Mouse (Mus musculus) ES-Bruce4 (cell line): ENCODE data around the gene Prss23. TPM values are rescaled to one million over a fixed set of nuclear protein-coding genes. Genes with fewer than 3 reads are reported as not detected.

ENCODE experiments used
- H3K27ac ChIP-seq: 2 replicates; pipeline ENCODE4 v1.5.1; 2012; ENCODE audit warnings: low read length, inconsistent platforms; ENCODE audit not compliant: insufficient read depth
- H3K27me3 ChIP-seq: 2 replicates; pipeline ENCODE4 v1.6.1; 2012; ENCODE audit warnings: mild to moderate bottlenecking, low read length, inconsistent platforms; ENCODE audit not compliant: control insufficient read depth, poor library complexity, insufficient read depth, severe bottlenecking
- H3K36me3 ChIP-seq: 2 replicates; pipeline ENCODE4 v1.6.1; 2012; ENCODE audit warnings: inconsistent platforms, mild to moderate bottlenecking, low read length, moderate library complexity; ENCODE audit not compliant: control insufficient read depth, poor library complexity, insufficient read depth, severe bottlenecking
- H3K4me1 ChIP-seq: one replicate; pipeline ENCODE4 v1.8.1; 2011; ENCODE audit warnings: low read length; ENCODE audit not compliant: control insufficient read depth, insufficient read depth
- H3K4me3 ChIP-seq: 2 replicates; pipeline ENCODE4 v1.5.1; 2011; ENCODE audit warnings: low read depth, mild to moderate bottlenecking, low read length
- H3K9ac ChIP-seq: 2 replicates; pipeline ENCODE4 v1.6.1; 2012; ENCODE audit warnings: low read depth, mild to moderate bottlenecking, inconsistent platforms; ENCODE audit not compliant: poor library complexity, severe bottlenecking
- H3K9me3 ChIP-seq: replicated peaks from 2 replicates; pipeline ENCODE4 v1.6.1; 2012; ENCODE audit warnings: mild to moderate bottlenecking, low read length, inconsistent platforms; ENCODE audit not compliant: control insufficient read depth, poor library complexity, insufficient read depth, severe bottlenecking
- CTCF ChIP-seq: IDR thresholded peaks from one replicate; pipeline ENCODE4 v1.8.1; 2011; ENCODE audit warnings: low read depth, low read length
- EP300 ChIP-seq: IDR thresholded peaks from 2 replicates; pipeline ENCODE4 v1.6.1; 2011; ENCODE audit warnings: low read depth, low read length; ENCODE audit not compliant: insufficient read depth
- POLR2A ChIP-seq: IDR thresholded peaks from one replicate; pipeline ENCODE4 v1.8.1; 2011; ENCODE audit warnings: low read length; ENCODE audit not compliant: insufficient read depth
- polyA plus RNA-seq: library from polyadenylated mRNA; stranded (reverse); fragments of >200 nt; gene quantifications from 2 replicates; pipeline ENCODE4 v1.2.4, GENCODE M21; 2011; ENCODE audit warnings: low read depth; ENCODE audit not compliant: missing spikeins, insufficient read depth, insufficient read length

Prss23 gene
- polyA plus RNA-seq, result 48.4 and 51.3 TPM in 2 replicates

GRCm38 (mm10) chr7:89526731-89527429 is at the start of gene Prss23:
Gene Prss23, minus strand, starts transcription at chr7:89527187.
- Histone ChIP-seq H3K36me3 (no peaks in the 10 kb centered on the region), H3K4me1 (no peaks in the 10 kb centered on the region), H3K27ac (no peak within 1 kb of the TSS), H3K9ac (no peak within 1 kb of the TSS), H3K9me3 (no peaks in the 10 kb centered on the region), H3K27me3 (peaks cover 1% of the 10 kb centered on the region), H3K4me3 (no peak within 1 kb of the TSS)
- TF ChIP-seq POLR2A (no peak), EP300 (no peak), CTCF (no peak)

GRCm38 (mm10) chr7:89576127-89576526 is 49.1 kb upstream of the Prss23 start:
- TF ChIP-seq EP300 (no peak), CTCF (no peak), POLR2A (no peak)
- no peak overlapping the region for H3K4me3 ChIP-seq
- no peak overlapping the region for H3K27ac ChIP-seq
- no peaks in the 10 kb centered on the region for H3K36me3 ChIP-seq
- H3K9me3 ChIP-seq, result peaks cover 5% of the 10 kb centered on the region
- H3K27me3 ChIP-seq, result no peaks in the 10 kb centered on the region
- no peak overlapping the region for H3K9ac ChIP-seq
- H3K4me1 ChIP-seq, result no peaks in the 10 kb centered on the region

- no peaks in the 10 kb centered on the region for H3K4me1 ChIP-seq
- no peaks in the 10 kb centered on the region for H3K9me3 ChIP-seq
- H3K27ac ChIP-seq, result no peak overlapping the region
- no peak overlapping the region for H3K4me3 ChIP-seq
- TF ChIP-seq POLR2A, result no peak
- TF ChIP-seq EP300, result no peak
- TF ChIP-seq CTCF, result no peak
- H3K27me3 ChIP-seq, result no peaks in the 10 kb centered on the region
- no peaks in the 10 kb centered on the region; the same call in 1 of the 2 replicates for H3K36me3 ChIP-seq
- H3K9ac ChIP-seq, result no peak overlapping the region
These were observed 37.6 kb upstream of the Prss23 start for GRCm38 (mm10) chr7:89564569-89564968.

DNA sequence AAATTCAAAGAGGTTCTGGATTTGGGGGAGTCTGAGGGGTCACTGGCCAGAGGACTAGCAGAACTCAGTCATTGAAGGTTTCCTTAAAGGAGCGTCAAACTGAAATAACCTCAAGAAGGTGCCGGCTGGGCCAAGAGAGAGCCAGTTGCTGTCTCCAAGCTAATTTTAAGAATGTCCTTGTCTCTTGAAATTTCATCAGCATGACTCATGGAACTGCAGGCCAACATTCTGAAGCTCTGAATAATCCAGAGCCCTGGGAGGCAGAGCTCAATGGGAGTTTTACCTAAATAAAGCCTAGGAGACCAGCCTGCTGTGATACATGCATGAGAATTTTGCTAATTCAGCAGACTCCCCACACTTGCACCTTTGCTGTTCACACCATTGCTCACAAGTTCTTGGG is 36.5 kb upstream of the Prss23 start:
- no peak for TF ChIP-seq POLR2A
- TF ChIP-seq EP300, result no peak
- TF ChIP-seq CTCF, result no peak
- H3K36me3 ChIP-seq, result no peaks in the 10 kb centered on the region; the same call in 1 of the 2 replicates
- H3K4me3 ChIP-seq, result no peak overlapping the region

DNA sequence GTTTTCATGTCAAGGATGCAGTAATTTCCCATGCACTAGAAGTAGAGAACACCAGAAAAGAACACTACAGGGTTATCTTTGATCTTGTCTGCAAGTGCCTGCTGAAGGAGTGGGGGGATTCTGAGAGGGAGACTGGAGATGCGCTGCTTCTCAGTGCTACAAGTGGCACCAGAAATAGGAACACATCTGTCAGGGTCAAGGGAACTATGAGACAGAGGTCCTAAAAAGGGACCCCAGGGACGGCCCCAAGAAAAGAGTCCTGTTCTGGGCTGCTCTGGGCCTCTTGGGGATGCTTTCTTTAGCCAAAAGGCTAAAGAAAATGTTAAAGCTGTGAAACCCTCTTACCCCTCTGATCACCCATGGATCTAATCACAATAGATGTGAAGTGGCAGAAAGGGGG is 35.2 kb upstream of the Prss23 start:
- Histone ChIP-seq H3K27me3 (no peaks in the 10 kb centered on the region), H3K4me3 (no peak overlapping the region), H3K36me3 (no peaks in the 10 kb centered on the region; the same call in 1 of the 2 replicates), H3K27ac (no peak overlapping the region), H3K9me3 (no peaks in the 10 kb centered on the region), H3K9ac (no peak overlapping the region), H3K4me1 (no peaks in the 10 kb centered on the region)
- TF ChIP-seq EP300 (no peak), POLR2A (no peak), CTCF (no peak)

More for the DNA sequence above, 36.5 kb upstream of the Prss23 start:
- H3K4me1 ChIP-seq, result no peaks in the 10 kb centered on the region
- no peaks in the 10 kb centered on the region for H3K9me3 ChIP-seq
- no peak overlapping the region for H3K9ac ChIP-seq
- H3K27me3 ChIP-seq, result no peaks in the 10 kb centered on the region
- no peak overlapping the region for H3K27ac ChIP-seq

GRCm38 (mm10) chr7:89560939-89561338 is 34.0 kb upstream of the Prss23 start:
- Histone ChIP-seq H3K27ac (no peak overlapping the region), H3K9ac (no peak overlapping the region), H3K4me1 (no peaks in the 10 kb centered on the region), H3K36me3 (no peaks in the 10 kb centered on the region; the same call in 1 of the 2 replicates), H3K4me3 (no peak overlapping the region), H3K9me3 (no peaks in the 10 kb centered on the region), H3K27me3 (no peaks in the 10 kb centered on the region)
- TF ChIP-seq CTCF (no peak), POLR2A (no peak), EP300 (no peak)
